Mouse (Mus musculus): ENCODE results near the gene Frem1. TPM values are rescaled to one million over a fixed set of nuclear protein-coding genes. Genes with fewer than 3 reads are reported as not detected.

Frem1 gene
- total and polyA plus RNA-seq, 3 experiments = not detected

- no peak overlapping the region for H3K9ac ChIP-seq (ENCODE audit: insufficient read depth, low read depth)
- H3K27me3 ChIP-seq (replicated peaks) = no peaks in the 10 kb centered on the region
- no peak overlapping the region for H3K4me2 ChIP-seq (ENCODE audit: insufficient read depth, low read depth, poor library complexity, severe bottlenecking)
- DNase-seq (ENCODE audit: extremely low read depth) = no peak
- H3K79me2 ChIP-seq (replicated peaks; ENCODE audit: control insufficient read depth, extremely low read depth, insufficient read depth, poor library complexity, severe bottlenecking) = no peaks in the 10 kb centered on the region
- no peaks in the 10 kb centered on the region for H3K9me3 ChIP-seq (replicated peaks; ENCODE audit: low read length)
- no peak for TF ChIP-seq BHLHE40 (IDR thresholded peaks at IDR 0.05; ENCODE audit: low read depth, low read length)
- no peak for TF ChIP-seq USF1 (IDR thresholded peaks at IDR 0.05; ENCODE audit: low read depth, low read length)
- TF ChIP-seq SMC3 (IDR thresholded peaks at IDR 0.05; ENCODE audit: low read depth, low read length) = no peak
- no peak for TF ChIP-seq JUND (conservative IDR thresholded peaks at IDR 0.05; ENCODE audit: low read depth, low read length)
- no peak for TF ChIP-seq ELF1 (IDR thresholded peaks at IDR 0.05; ENCODE audit: low read depth, low read length)
- no peak for TF ChIP-seq TBP (conservative IDR thresholded peaks at IDR 0.05; ENCODE audit: low read depth, low read length)
- TF ChIP-seq MXI1 (IDR thresholded peaks at IDR 0.05; ENCODE audit: low read depth, low read length) = no peak
- no peak for TF ChIP-seq ZKSCAN1 (IDR thresholded peaks at IDR 0.05; ENCODE audit: borderline replicate concordance, low read depth, low read length)
- TF ChIP-seq POLR2A (IDR thresholded peaks at IDR 0.05; ENCODE audit: low read depth, low read length) = no peak
- TF ChIP-seq POLR2AphosphoS2 (IDR thresholded peaks at IDR 0.05; ENCODE audit: low read depth, low read length) = no peak
- TF ChIP-seq RAD21 (IDR thresholded peaks at IDR 0.05; ENCODE audit: low read depth, low read length) = no peak
- no peak for TF ChIP-seq MAFK (IDR thresholded peaks at IDR 0.05; ENCODE audit: insufficient replicate concordance, low read length)
- TF ChIP-seq ZC3H11A (IDR thresholded peaks at IDR 0.05; ENCODE audit: low read depth, low read length) = no peak
- TF ChIP-seq EP300 (IDR thresholded peaks at IDR 0.05; ENCODE audit: low read length) = no peak
- TF ChIP-seq E2F4 (IDR thresholded peaks at IDR 0.05; ENCODE audit: insufficient replicate concordance, low read depth, low read length) = no peak
- TF ChIP-seq SIN3A (IDR thresholded peaks at IDR 0.05; ENCODE audit: low read length) = no peak
- TF ChIP-seq UBTF (IDR thresholded peaks at IDR 0.05; ENCODE audit: low read depth, low read length) = no peak
- no peak for TF ChIP-seq NRF1 (IDR thresholded peaks at IDR 0.05; ENCODE audit: low read depth, low read length)
- no peak for TF ChIP-seq MAX (IDR thresholded peaks at IDR 0.05; ENCODE audit: low read length)
- TF ChIP-seq JUN (IDR thresholded peaks at IDR 0.05; ENCODE audit: insufficient read depth, low read depth, low read length) = no peak
- H3K4me3 ChIP-seq (replicated peaks in 1 of 3; ENCODE audit: low read depth in 2 of 3, low read length in 2 of 3, poor library complexity in 1 of 3) = no peak overlapping the region
- no peak overlapping the region for H3K27ac ChIP-seq (ENCODE audit: insufficient read depth, low read depth)
- no peaks in the 10 kb centered on the region for H3K36me3 ChIP-seq (replicated peaks in 1 of 2; ENCODE audit: control insufficient read depth in 1 of 2, insufficient read depth in 1 of 2, low read length in 1 of 2)
- no peaks in the 10 kb centered on the region for H3K4me1 ChIP-seq (ENCODE audit: control insufficient read depth in 1 of 2, insufficient read depth in 2 of 2)
- dilution Hi-C loops (cut with MboI; ENCODE audit: extremely low pct_ligation_motif_present, extremely low pct_unique_long_range_greater_than_20kb, low sequenced_read_pairs) (no loop called here), in situ Hi-C loops (cut with MboI; ENCODE audit: low pct_ligation_motif_present, low pct_unique_long_range_greater_than_20kb, low sequenced_read_pairs) (no loop called here)
Observed at GRCm38 (mm10) chr4:83046069-83046468, 6.1 kb downstream of the Frem1 start.

DNA sequence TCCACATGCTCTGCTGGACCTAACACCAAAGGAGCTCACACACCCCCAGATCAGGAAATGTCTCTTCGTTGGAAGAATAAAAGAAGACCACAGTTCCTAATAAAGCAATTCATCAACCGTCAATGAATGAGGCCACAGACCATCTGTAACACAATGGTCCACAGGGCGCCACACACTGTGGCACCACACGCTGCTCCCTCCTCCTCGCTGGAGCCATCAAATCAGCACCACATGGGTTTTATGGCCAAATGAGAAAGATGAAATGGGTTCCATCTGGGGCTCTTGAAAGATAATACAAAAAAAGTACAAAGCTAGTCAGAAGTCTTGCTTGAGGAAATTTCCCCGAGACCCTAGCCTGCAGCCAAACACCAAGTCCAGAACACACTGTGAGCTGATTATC lies 6.9 kb downstream of the Frem1 start:
- Histone ChIP-seq H3K9me3 (replicated peaks; ENCODE audit: low read length) (no peaks in the 10 kb centered on the region), H3K4me3 (replicated peaks in 1 of 3; ENCODE audit: low read depth in 2 of 3, low read length in 2 of 3, poor library complexity in 1 of 3) (no peak overlapping the region), H3K4me2 (ENCODE audit: insufficient read depth, low read depth, poor library complexity, severe bottlenecking) (no peak overlapping the region), H3K79me2 (replicated peaks; ENCODE audit: control insufficient read depth, extremely low read depth, insufficient read depth, poor library complexity, severe bottlenecking) (no peaks in the 10 kb centered on the region), H3K27ac (ENCODE audit: insufficient read depth, low read depth) (no peak overlapping the region), H3K27me3 (replicated peaks) (no peaks in the 10 kb centered on the region), H3K4me1 (ENCODE audit: control insufficient read depth in 1 of 2, insufficient read depth in 2 of 2) (no peaks in the 10 kb centered on the region), H3K9ac (ENCODE audit: insufficient read depth, low read depth) (no peak overlapping the region), H3K36me3 (replicated peaks in 1 of 2; ENCODE audit: control insufficient read depth in 1 of 2, insufficient read depth in 1 of 2, low read length in 1 of 2) (no peaks in the 10 kb centered on the region)
- no peak for DNase-seq (ENCODE audit: extremely low read depth)
- TF ChIP-seq USF1 (IDR thresholded peaks at IDR 0.05; ENCODE audit: low read depth, low read length) (no peak), IRF4 (IDR thresholded peaks at IDR 0.05; ENCODE audit: low read depth, low read length) (no peak), ELF1 (IDR thresholded peaks at IDR 0.05; ENCODE audit: low read depth, low read length) (no peak), ZMIZ1 (IDR thresholded peaks at IDR 0.05; ENCODE audit: low read depth, low read length) (no peak), ETS1 (conservative IDR thresholded peaks at IDR 0.05; ENCODE audit: low read depth, low read length) (no peak), UBTF (IDR thresholded peaks at IDR 0.05; ENCODE audit: low read depth, low read length) (no peak)
- dilution Hi-C loops (cut with MboI; ENCODE audit: extremely low pct_ligation_motif_present, extremely low pct_unique_long_range_greater_than_20kb, low sequenced_read_pairs) = no loop called here
- in situ Hi-C loops (cut with MboI; ENCODE audit: low pct_ligation_motif_present, low pct_unique_long_range_greater_than_20kb, low sequenced_read_pairs) = no loop called here

Data from CH12.LX (cell line).